Mouse (Mus musculus) spleen, postnatal 4 days (tissue): ENCODE results near the gene Fam189b.

ENCODE experiments used
- DNase-seq, 2 experiments: peaks; one replicate each; pipeline ENCODE4 v3.0.0; 2022; ENCODE audit warnings: low spot score in 2 of 2

Fam189b gene

DNA sequence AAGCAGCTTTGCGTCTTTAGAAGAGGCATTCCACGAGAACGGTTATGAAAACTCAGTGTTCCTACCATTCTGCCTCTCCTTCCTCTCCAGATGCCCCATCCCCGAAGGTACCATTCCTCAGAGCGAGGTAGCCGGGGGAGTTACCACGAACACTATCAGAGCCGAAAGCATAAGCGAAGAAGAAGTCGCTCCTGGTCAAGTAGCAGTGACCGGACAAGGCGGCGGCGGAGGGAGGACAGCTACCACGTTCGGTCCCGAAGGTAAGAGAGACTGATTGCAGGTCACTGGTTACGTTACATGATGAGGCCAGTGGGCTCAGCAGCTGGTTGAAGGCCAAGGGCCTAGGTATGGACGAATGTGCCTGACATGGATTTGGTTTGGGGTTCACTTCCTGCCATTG lies 16.0 kb upstream of the Fam189b start:
- DNase-seq: no peak

DNA sequence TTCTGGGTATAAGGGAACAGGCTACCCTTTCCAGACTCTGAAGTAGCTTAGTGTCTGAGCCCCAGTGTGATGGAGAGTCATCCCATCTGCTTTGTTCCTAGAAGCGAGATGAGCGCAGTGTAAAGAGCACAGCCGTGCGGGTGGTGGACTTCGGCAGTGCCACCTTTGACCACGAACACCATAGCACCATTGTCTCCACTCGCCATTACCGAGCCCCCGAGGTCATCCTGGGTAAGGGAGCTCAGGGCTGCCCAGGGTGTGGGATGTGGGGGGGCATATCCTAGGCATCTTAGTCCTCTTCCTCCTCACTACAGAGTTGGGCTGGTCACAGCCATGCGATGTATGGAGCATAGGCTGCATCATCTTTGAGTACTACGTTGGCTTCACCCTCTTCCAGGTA lies 8.1 kb upstream of the Fam189b start:
- DNase-seq: peak in 1 of 2 experiments; percentile 57

DNA sequence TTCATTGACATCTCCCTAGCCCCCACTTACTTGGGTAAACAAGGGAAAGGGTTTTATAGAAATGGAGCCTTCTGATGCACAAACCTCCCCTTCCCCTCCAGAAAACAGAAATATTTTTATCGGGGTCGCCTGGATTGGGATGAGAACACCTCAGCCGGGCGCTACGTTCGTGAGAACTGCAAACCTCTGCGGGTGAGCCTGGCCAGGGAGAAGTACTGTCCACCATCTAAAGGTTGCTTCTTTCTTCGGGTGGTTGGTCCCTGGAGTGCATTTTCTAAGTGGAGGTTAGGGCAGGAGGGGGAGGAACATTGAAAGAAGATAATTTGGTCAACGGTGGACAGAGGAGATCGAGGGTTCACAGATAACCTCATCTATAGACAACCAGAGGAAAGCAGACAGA lies 7.4 kb upstream of the Fam189b start:
- peak in 1 of 2 experiments; percentile 57 for DNase-seq

DNA sequence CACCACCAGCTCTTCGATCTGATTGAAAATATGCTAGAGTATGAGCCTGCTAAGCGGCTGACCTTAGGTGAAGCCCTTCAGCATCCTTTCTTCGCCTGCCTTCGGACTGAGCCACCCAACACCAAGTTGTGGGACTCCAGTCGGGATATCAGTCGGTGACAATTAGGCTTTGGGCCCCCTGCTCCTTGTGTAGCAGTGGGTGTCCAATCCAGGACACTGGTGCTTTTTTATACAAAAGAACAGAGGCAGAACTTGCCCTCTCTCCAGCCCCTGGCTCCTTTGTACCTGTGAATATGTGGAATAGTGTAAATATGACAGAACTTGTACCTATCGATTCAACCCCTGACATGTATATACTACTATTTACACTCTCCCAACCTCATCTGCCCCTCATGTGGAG lies 6.5 kb upstream of the Fam189b start:
- no peak for DNase-seq

DNA sequence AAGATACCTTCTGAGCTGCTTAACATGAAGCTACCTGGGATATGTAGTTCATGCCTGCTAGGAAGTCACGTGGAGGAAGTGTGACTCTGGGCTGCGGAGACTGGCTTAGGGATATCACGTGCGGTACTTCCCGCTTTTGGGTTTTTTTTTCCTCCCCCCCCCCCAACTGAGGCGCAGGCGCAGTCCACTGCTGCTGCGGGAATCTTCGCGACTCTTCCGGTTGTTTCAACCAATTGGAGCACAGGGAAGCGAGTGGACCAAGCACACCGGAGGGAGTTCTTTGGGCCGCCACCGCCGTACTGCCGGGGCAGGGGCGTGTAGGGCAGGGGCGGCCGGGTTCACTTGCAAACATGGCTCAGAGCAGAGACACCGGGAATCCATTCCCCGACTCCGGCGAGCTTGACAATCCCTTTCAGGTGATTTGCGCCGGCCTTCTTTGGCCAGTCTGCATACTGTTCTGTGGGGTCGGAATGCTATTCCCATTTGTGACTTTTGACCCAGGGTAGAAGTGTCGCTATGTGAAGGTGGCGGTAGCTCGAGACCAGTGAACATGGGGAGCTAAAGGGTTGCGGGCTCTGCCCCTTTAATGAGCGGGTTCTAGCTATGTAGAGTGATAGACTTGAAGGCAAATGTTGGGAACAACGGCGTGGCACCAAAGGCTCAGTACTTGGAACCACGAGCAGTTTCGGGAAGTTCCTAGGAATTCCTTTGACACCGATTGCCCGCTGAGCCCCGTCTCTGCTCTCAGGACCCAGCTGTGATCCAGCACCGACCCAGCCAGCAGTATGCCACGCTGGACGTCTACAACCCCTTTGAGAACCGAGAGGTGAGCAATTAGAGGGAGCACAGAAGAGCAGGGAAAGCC lies 5.5 kb upstream of the Fam189b start, which contains the start of gene Scamp3:
TSS of gene Scamp3 (plus strand) at position 232 of the 865 bp plus-strand sequence.
- DNase-seq: peak; percentile 78 to 90

DNA sequence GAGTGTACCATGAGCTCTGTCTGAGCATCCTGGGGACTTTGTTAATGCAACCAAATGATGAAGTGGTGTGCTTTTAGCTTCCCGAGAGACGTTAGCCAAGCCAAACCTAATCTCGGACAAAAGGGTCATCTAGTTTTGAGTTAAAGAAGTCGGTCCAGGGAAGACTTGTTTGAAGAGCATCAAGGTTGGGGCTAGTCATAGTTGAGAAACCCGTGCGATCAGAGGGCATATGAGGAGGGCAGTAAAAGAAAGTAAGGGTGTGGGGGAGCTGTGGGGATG lies 4.9 kb upstream of the Fam189b start:
- no peak for DNase-seq

DNA sequence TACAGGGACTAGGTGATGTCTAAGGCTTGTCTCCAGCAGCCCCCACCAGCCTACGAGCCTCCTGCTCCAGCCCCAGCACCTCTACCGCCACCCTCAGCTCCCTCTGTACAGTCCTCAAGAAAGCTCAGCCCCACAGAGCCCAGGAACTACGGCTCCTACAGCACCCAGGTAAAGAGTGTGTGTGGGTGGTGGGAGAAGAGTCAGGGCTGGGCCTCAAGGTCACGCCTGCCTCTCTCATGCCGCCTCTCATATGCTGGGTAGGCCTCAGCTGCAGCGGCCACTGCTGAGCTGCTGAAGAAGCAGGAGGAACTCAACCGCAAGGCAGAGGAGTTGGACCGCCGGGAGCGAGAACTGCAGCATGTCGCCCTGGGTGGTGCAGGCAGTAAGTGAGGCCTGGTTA lies 3.9 kb upstream of the Fam189b start:
- DNase-seq: no peak

DNA sequence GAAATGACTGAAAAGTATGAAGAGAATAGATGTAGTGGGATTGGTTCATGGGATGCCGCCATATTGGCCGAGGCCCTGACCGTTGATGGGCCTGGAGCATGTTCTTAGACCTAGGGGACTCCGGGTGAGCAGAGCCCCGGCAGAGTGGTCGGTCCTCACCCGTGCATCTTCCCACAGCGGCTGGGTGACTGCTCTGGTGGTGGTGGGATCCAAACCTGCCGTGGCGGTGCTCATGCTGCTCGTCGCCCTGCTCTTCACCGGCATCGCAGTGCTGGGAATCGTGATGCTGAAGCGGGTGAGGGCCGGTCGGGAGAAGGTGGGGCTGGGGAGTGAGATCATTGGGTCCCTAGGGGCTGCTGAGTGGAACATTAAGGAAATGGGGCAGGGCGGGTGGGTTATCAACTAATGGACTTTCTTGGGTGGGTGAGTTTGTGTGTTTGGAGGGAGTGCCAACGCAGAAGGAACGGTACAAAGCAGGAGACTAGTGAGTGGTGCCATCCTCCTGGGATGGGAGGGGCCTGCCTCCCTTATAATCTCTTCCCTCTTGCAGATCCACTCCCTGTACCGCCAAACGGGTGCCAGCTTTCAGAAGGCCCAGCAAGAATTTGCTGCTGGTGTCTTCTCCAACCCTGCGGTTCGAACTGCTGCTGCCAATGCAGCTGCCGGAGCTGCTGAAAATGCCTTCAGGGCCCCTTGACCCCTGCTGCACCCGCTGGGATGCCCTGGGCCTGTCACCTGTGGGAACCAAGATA lies 1.0 kb upstream of the Fam189b start:
- DNase-seq: peak in 1 of 2 experiments; percentile 62

DNA sequence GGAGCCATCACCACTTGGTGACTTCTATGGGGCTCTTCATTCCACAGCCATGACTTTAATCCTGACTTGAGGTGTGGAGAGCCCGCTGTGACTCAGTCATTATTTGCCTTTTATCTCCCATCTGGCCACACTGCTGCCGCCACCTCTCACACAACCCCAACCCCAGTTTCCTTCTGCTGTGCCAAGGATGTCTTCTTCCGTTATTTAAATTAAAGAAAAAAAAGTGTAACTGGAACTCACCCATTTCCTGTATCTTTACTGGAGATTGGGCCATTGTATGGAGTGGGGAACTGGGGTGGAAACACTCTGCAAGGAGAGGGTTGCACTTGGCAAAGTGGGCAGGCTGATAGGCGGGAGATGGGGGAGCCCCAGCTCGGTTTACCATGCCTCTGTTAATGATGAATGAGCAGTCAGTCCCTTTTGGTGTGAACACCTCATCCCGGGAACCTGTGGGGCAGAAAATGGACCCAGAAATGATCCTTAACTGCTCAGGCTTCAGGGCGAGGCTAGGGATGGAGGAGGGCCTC lies 349 bp upstream of the Fam189b start:
- no peak for DNase-seq

DNA sequence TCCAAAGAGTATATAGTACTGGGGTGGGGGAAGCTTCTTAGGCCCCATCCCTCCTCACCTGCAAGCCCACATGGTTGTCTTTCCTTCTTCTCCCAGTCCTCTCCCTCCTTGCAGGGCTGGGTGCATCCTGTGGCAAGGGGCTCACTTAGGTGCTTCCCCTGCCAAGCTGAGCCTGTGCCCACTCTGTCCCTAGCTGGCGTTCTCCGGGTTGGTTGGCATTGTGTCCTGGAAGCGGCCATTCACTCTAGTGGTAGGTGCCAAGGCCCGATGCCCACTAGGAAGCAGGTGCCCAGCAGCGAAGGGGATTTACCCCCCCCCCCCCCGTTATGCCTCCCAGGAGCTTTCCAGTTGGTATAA lies 994 bp downstream of the Fam189b start:
- DNase-seq: no peak

DNA sequence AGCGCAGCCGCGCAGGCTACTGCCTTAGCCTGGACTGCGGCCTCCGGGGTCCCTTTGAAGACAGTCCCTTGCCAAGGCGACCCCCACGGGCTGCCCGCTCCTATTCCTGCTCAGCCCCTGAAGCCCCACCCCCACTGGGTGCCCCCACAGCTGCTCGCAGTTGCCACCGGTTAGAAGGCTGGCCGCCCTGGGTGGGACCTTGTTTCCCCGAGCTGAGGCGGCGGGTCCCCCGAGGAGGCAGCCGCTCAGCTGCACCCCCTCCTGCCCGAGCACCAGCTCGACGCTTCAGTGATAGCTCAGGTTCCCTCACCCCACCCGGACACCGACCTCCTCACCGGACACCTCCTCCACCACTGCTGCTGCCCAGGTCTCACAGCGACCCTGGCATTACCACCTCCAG lies 4.3 kb downstream of the Fam189b start:
- peak in 1 of 2 experiments; percentile 74 for DNase-seq

DNA sequence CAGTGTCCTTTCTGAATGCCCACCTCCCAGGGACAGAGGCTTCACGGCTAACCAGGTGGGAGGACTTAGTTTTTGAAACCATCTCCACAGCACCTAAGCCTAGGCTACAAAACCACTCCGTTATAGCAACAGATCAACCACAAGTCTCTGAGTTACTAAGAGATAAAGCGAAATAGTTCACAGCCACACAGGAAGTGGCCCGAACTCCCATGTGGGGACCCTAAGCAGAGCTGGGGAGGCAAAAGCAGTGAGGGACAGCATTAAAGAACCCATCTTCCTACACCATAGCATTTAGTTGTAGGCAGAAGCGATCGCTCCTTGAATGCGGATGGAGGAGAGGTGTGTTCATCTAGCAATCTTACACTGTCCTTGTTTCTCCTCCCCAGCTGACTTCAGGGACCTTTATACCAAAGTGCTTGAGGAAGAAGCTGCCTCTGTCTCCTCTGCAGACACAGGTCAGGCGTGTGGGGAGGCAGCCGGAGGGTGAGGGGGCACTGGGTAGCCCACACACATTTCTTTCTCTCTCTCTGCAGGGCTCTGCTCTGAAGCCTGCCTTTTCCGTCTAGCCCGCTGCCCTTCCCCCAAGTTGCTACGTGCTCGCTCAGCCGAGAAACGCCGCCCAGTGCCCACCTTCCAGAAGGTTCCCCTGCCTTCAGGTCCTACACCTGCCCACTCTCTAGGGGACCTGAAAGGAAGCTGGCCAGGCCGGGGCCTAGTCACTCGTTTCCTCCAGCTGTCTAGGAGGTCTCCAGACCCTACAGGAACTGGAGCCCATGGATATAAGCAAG lies 4.9 kb downstream of the Fam189b start:
- no peak for DNase-seq

DNA sequence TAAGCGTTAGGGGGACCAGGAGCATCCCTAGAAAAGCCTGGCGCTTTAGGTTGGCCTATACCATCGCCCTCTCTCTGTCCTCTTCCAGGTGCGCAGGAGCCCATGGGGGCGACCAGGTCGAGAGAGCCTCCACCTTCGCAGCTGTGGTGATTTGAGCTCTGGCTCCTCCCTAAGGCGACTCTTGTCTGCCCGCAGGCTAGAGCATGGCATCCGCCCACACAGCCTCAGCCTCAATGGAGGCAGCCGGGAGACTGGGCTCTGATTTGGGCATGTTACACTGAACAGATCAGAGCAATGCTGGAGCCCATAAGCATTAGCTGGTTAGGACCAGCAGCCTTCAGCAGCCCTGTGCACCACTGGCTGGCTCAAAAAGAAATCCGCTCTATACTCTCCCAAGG lies 5.5 kb downstream of the Fam189b start:
- DNase-seq: no peak

DNA sequence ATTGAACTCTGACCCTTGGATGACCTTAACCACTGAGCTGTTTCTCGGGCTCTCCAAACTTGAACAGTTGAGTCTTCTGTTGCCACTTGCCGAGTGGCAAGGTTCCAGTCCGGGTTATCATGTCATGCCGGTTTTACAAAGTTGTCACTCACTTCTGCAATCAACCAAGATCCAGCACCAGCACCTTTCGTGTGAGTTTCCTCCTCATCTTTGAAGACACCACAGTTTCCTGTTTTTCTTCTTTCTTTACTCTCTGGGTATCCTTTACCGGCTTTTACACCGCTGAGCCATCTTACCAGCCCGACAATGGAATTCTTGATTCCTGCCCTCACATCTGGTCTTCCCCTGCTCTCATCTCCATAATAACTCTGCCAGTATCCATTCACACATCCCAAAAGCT lies 7.5 kb downstream of the Fam189b start:
- no peak for DNase-seq

DNA sequence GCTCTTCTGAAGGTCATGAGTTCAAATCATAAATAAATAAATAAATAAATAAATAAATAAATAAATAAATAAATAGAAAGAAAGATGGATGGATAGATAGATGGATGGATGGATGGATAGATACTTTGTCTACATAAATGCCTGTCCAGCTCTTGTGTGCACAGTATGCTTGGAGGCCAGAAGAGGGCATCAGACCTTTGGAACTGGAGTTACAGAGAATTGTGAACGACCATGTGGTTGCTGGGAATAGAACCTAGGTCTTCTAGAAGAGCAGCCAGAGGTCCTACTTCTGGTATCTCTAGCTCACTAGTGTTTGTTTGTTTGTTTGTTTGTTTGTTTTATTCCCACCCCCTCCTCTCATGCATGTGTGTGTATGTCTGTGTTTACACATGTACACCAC lies 10.4 kb downstream of the Fam189b start:
- DNase-seq: no peak

DNA sequence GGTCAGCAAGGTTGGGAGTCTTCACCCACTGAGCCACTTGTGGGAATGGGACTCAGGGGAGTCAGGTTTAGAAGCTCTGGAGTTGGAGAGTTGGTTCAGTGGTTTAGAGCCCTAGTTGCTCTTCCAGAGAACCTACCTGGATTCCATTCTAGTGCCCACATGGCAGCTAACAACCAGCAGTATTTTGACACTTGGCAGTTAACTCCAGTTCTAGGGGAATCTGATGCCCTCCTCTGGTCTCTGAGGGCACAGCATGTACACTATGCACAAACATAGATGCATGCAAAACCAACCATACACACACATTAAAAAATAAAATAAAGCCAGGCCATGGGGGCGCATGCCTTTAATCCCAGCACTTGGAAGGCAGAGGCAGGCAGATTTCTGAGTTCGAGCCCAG lies 10.9 kb downstream of the Fam189b start:
- no peak for DNase-seq

DNA sequence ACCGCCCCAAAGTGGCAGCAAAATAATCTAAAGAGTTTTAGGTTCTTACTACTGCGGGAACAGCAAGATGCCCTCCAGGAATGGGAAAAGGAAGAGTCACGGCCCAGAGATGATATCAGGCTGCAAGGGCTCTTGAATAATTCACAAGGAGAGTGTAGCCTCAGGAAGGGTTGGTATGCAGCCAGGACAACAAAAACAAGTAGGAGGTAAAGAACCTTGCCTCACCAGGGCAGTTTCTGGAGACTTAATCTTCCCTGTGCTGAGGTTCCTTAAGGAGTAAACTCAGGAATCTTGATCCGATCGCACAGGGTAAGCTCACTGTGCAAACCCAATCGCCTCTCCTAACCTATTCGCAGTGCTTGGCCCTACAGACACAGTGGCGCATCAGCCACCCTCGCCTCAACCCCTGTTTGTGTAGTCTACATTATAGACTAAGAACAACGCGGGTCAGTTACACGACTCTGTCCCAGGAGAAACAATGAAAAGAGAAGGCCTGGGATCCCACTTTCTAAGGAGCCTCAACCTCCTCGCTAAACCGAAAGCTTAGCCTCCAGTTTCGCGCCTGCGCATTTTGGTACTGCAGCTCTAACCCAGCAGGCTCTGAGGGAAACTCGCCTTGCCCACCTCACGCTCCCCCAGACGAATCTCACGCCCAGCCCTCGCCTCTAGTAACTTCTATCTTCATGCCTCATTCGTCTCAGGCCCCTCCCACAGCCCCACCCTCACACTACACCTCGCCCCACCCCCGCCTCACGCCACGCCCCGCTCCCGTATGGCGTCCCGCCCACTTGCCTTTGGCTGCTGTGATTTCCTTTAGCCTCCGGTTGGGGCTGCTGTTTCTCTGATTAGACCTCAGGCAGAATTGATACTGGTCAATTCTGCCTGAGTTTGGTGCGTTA lies 13.3 kb downstream of the Fam189b start:
- DNase-seq: peak; percentile 85 to 92

DNA sequence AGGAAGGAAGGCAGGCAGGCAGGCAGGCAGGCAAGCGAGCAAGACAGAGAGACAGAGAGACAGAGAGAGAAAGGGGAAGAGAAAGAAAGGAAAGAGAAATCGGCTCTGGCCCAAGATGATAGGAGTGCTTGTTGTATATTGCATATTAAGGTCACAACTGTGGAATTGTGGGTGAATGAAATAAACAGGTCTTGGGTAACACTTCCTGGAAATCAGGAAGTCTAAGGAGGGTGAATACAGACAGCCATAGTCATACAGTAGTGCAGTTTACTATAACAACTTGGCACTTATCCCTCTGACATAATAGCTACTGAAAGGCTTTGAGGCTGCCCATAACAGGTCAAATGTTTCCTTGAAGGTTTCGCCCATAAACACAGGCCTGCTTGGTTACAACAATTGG lies 16.9 kb downstream of the Fam189b start:
- no peak for DNase-seq

DNA sequence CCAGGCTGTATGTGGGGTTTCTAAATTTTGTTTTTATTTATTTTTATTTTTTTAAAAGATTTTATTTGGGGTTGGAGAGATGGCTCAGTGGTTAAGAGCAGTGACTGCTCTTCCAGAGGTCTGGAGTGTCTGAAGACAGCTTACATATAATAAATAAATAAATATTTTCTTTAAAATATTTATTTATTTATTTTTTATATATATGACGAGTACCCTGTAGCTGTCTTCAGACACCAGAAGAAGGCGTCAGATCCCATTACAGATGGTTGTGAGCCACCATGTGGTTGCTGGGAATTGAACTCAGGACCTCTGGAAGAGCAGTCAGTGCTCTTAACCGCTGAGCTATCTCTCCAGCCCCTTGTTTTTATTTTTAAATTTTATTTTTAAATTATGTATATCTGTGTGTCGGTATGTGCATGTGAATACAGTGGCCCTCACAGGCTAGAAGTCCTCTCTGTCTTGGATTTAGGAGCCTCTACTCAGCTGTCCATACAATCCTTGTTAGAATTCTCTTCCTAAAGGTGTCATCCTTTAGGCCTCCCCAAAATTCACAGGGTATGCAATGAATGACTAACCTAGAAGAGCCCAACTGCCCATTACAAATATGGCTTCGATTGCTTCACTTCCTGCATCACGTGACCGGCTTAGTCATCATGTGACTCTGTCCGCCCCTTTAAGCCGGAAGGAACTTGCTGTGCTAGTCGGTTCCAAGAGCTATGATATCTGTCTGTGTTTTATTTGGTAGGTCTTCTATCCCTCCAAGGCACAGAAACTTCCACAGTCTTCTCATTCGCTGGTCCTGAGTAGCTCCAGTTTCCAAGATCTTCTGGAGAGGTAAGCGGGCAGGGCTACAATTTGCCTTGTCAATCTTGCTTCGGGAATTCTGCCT lies 19.6 kb downstream of the Fam189b start, which contains the start of gene Gba:
TSS of gene Gba (plus strand) at position 676 of the 889 bp plus-strand sequence.
- peak; percentile 81 to 91 for DNase-seq

DNA sequence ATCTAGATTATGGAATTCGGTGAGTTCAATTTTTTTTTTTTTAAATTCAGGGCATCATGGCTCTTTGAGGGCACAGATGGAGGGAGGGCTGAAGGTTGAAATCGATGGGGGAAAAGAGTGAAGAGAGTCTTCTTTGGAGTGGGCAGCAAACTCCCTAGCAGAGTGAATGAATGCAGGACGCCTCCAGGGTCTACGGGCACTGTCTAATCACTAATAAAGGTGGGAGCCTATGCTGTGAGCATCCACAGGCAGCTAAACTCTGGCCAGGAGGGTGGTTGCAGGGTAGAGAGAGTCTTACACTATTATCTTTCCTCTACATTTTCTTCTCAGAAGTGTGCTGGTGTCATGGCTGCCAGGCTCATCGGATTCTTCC lies 20.2 kb downstream of the Fam189b start:
- no peak for DNase-seq
